Mouse (Mus musculus): ENCODE data around the gene Med23.

DNA sequence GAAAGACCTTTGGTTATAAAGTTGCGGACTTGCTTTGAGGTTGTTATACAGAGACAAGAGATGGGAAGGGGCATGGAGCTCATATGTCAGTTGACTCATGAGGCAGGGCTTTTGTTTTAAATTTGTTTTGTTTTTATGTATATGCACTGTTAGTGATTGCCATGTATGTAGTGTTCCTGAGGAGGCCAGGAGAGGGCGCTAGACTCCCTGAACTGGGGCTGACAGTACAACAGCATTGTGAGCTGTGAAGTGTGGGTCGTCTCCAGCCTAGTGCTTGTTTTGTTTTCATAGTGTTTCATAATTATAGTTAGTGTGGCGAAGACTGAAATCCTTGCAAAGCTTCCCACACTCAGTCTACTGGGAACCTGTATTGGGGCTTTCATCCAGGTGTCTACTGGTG, 3.8 kb downstream of the Med23 start:
- TF ChIP-seq CTCF (IDR thresholded peaks at IDR 0.05; ENCODE audit: borderline replicate concordance, insufficient read depth, low read length) (no peak), POLR2A (IDR thresholded peaks at IDR 0.05; ENCODE audit: low read depth, low read length) (no peak)

Measured in embryonic fibroblast, embryonic 13.5 days (primary cell).